Mouse (Mus musculus) forebrain, embryonic 12.5 days (tissue): Measurements from ENCODE around the gene Nop2. TPM values are rescaled to one million over a fixed set of nuclear protein-coding genes. Genes with fewer than 3 reads are reported as not detected.

Experiments
- ATAC-seq: fragments of 200-750 bp; cut with Nextera tagmentation; 2 replicates; pipeline ENCODE4 v1.8.0; 2017; ENCODE audit warnings: moderate TSS enrichment; ENCODE audit not compliant: low FRiP score
- H3K27ac ChIP-seq: fragments of 300-500 bp; sonication (generic); 2 replicates; pipeline ENCODE4 v1.5.1; 2016; ENCODE audit warnings: mild to moderate bottlenecking
- H3K27me3 ChIP-seq: fragments of 300-500 bp; sonication (generic); 2 replicates; pipeline ENCODE4 v1.6.1; 2016; ENCODE audit warnings: mild to moderate bottlenecking
- H3K36me3 ChIP-seq: fragments of 300-500 bp; sonication (generic); replicated peaks from 2 replicates; pipeline ENCODE4 v1.6.1; 2016; ENCODE audit warnings: mild to moderate bottlenecking
- H3K4me1 ChIP-seq: fragments of 300-500 bp; sonication (generic); 2 replicates; pipeline ENCODE4 v1.6.1; 2016
- H3K4me2 ChIP-seq: fragments of 300-500 bp; sonication (generic); 2 replicates; pipeline ENCODE4 v1.6.1; 2016; ENCODE audit warnings: mild to moderate bottlenecking, moderate library complexity
- H3K4me3 ChIP-seq: fragments of 300-500 bp; sonication (generic); replicated peaks from 2 replicates; pipeline ENCODE4 v1.5.1; 2016; ENCODE audit warnings: mild to moderate bottlenecking
- H3K9ac ChIP-seq: fragments of 300-500 bp; sonication (generic); 2 replicates; pipeline ENCODE4 v1.6.1; 2016; ENCODE audit warnings: mild to moderate bottlenecking
- H3K9me3 ChIP-seq: fragments of 300-500 bp; sonication (generic); 2 replicates; pipeline ENCODE4 v1.6.1; 2016
- WGBS: fragments of 180-500 bp; shearing (Covaris S2); methylation state at CpG from one replicate; pipeline ENCODE4 v1.1.7; 2016; 5-methylcytosine and 5-hydroxymethylcytosine counted together
- microRNA-seq: library from miRNA; unstranded; fragments of <30 nt; microRNA quantifications from one replicate; pipeline ENCODE4, GENCODE M21; 2017
- polyA plus RNA-seq: library from polyadenylated mRNA; unstranded; fragments of >200 nt; fragmentation: Nextera tagmentation; extraction: Ambion mirVana; gene quantifications from 2 replicates; pipeline ENCODE4 v1.2.1, GENCODE M21; 2016

The Nop2 gene
- polyA plus RNA-seq, 1 experiment from 2014 or later: 63.6 TPM

- Histone ChIP-seq H3K27me3 (no peaks in the 10 kb centered on the region), H3K9ac (peak overlapping the region; percentile 72), H3K36me3 (peaks cover 40% of the 10 kb centered on the region), H3K4me1 (peaks cover 36% of the 10 kb centered on the region), H3K4me3 (peak overlapping the region; percentile 66), H3K4me2 (peak overlapping the region; percentile 80), H3K9me3 (no peaks in the 10 kb centered on the region), H3K27ac (peak overlapping the region; percentile 99)
- 45% methylated on average over 5 of the region's 5 CpGs for WGBS
- no peak for ATAC-seq
Measured at GRCm38 (mm10) chr6:125192841-125193240, 61.1 kb downstream of the Nop2 start.

GRCm38 (mm10) chr6:125193390-125193789 is 61.7 kb downstream of the Nop2 start:
- Histone ChIP-seq H3K27ac (no peak overlapping the region), H3K9me3 (no peaks in the 10 kb centered on the region), H3K27me3 (no peaks in the 10 kb centered on the region), H3K4me1 (peaks cover 36% of the 10 kb centered on the region), H3K9ac (no peak overlapping the region), H3K4me3 (no peak overlapping the region), H3K4me2 (no peak overlapping the region), H3K36me3 (peaks cover 34% of the 10 kb centered on the region)
- no peak for ATAC-seq
- WGBS: 79% methylated on average over 7 of the region's 7 CpGs

Small RNA genes within 50 kb of the gene (microRNA-seq; reads per million reads assigned to microRNA genes)
- gene Mir7045: not detected

Other genes with a start within 250 kb of the Nop2 start
- 0.12 and 0.14 TPM in 2 replicates for gene Cd4, start 243.7 kb upstream of the Nop2 start, polyA plus RNA-seq
- gene Lag3, start 220.2 kb upstream of the Nop2 start, polyA plus RNA-seq: 2.0 and 3.0 TPM in 2 replicates
- 516 and 526 TPM in 2 replicates for gene Ptms, start 211.8 kb upstream of the Nop2 start, polyA plus RNA-seq
- 445 and 449 TPM in 2 replicates for gene Mlf2, start 200.5 kb upstream of the Nop2 start, polyA plus RNA-seq
- 104 and 110 TPM in 2 replicates for gene Cops7a, start 166.4 kb upstream of the Nop2 start, polyA plus RNA-seq
- 6.9 and 8.2 TPM in 2 replicates for gene Pianp, start 135.2 kb upstream of the Nop2 start, polyA plus RNA-seq
- gene Zfp384, start 122.8 kb upstream of the Nop2 start, polyA plus RNA-seq: 16.7 and 19.1 TPM in 2 replicates
- gene Ing4, start 92.1 kb upstream of the Nop2 start, polyA plus RNA-seq: 163 and 164 TPM in 2 replicates
- 14.7 and 17.7 TPM in 2 replicates for gene Acrbp, start 82.2 kb upstream of the Nop2 start, polyA plus RNA-seq
- 0.31 TPM in 1 of 2 replicates, not detected in the other for gene Lpar5, start 64.0 kb upstream of the Nop2 start, polyA plus RNA-seq
- gene Chd4, start 35.9 kb upstream of the Nop2 start, polyA plus RNA-seq: 120 and 124 TPM in 2 replicates
- gene Iffo1, start 13.3 kb downstream of the Nop2 start, polyA plus RNA-seq: 15.9 and 16.0 TPM in 2 replicates
- 2,231 and 2,319 TPM in 2 replicates for gene Gapdh, start 34.6 kb downstream of the Nop2 start, polyA plus RNA-seq
- gene Ncapd2, start 59.8 kb downstream of the Nop2 start, polyA plus RNA-seq: 221 and 246 TPM in 2 replicates
- 192 and 193 TPM in 2 replicates for gene Mrpl51, start 59.9 kb downstream of the Nop2 start, polyA plus RNA-seq
- 5.5 and 6.0 TPM in 2 replicates for gene Vamp1, start 83.6 kb downstream of the Nop2 start, polyA plus RNA-seq
- gene Tapbpl, start 100.0 kb downstream of the Nop2 start, polyA plus RNA-seq: 1.5 and 2.1 TPM in 2 replicates
- 1.6 and 1.8 TPM in 2 replicates for gene Cd27, start 105.1 kb downstream of the Nop2 start, polyA plus RNA-seq
- not detected in 2 replicates for gene Tuba3a, start 154.1 kb downstream of the Nop2 start, polyA plus RNA-seq
- gene Ltbr, start 182.0 kb downstream of the Nop2 start, polyA plus RNA-seq: 12.7 and 14.0 TPM in 2 replicates
- 0.24 and 0.49 TPM in 2 replicates for gene Scnn1a, start 188.8 kb downstream of the Nop2 start, polyA plus RNA-seq
- 16.6 and 19.3 TPM in 2 replicates for gene Tnfrsf1a, start 217.5 kb downstream of the Nop2 start, polyA plus RNA-seq
- gene Plekhg6, start 248.9 kb downstream of the Nop2 start, polyA plus RNA-seq: 0.05 and 0.09 TPM in 2 replicates